Mouse (Mus musculus) heart, embryonic 11.5 days (tissue): ENCODE data around the gene Hmgcl. TPM values are rescaled to one million over a fixed set of nuclear protein-coding genes. Genes with fewer than 3 reads are reported as not detected.
A peak's percentile ranks its signal among the peaks of the same experiment; 100 is the strongest.
"Not testable (repeated sequence)": the region's sequence is repeated elsewhere in the genome, so short reads cannot be mapped to it uniquely, and the experiment has no call there.

Source experiments
- ATAC-seq: fragments of 200-750 bp; cut with Nextera tagmentation; replicated peaks from 2 replicates; pipeline ENCODE4 v1.8.0; 2017; ENCODE audit warnings: moderate library complexity; ENCODE audit not compliant: insufficient number of reproducible peaks, low FRiP score, low TSS enrichment
- H3K27ac ChIP-seq: fragments of 300-500 bp; sonication (generic); 2 replicates; pipeline ENCODE4 v1.5.1; 2014; ENCODE audit warnings: mild to moderate bottlenecking, low read depth, low read length
- H3K27me3 ChIP-seq: fragments of 300-500 bp; sonication (generic); 2 replicates; pipeline ENCODE4 v1.6.1; 2014; ENCODE audit warnings: mild to moderate bottlenecking, low read length, mixed read lengths; ENCODE audit not compliant: control insufficient read depth, insufficient read depth
- H3K36me3 ChIP-seq: fragments of 300-500 bp; sonication (generic); 2 replicates; pipeline ENCODE4 v1.6.1; 2014; ENCODE audit warnings: mild to moderate bottlenecking, low read length, moderate library complexity, mixed read lengths; ENCODE audit not compliant: control insufficient read depth, insufficient read depth
- H3K4me1 ChIP-seq: fragments of 300-500 bp; sonication (generic); 2 replicates; pipeline ENCODE4 v1.6.1; 2014; ENCODE audit warnings: low read length; ENCODE audit not compliant: control insufficient read depth, insufficient read depth
- H3K4me2 ChIP-seq: fragments of 300-500 bp; sonication (generic); 2 replicates; pipeline ENCODE4 v1.6.1; 2014; ENCODE audit warnings: mild to moderate bottlenecking, moderate library complexity
- H3K4me3 ChIP-seq: fragments of 300-500 bp; sonication (generic); 2 replicates; pipeline ENCODE4 v1.5.1; 2014; ENCODE audit warnings: low read depth, low read length
- H3K9ac ChIP-seq: fragments of 300-500 bp; sonication (generic); 2 replicates; pipeline ENCODE4 v1.6.1; 2014; ENCODE audit warnings: mild to moderate bottlenecking, low read depth, low read length, moderate library complexity
- H3K9me3 ChIP-seq: fragments of 300-500 bp; sonication (generic); replicated peaks from 2 replicates; pipeline ENCODE4 v1.6.1; 2016; ENCODE audit warnings: low read length; ENCODE audit not compliant: control insufficient read depth
- whole genome bisulfite sequencing: fragments of 180-500 bp; shearing (Covaris S2); extraction: QIAGEN DNeasy Blood & Tissue Kit; methylation state at CpG from one replicate; pipeline ENCODE4 v1.1.7; 2014; ENCODE audit not compliant: insufficient replicate concordance; 5-methylcytosine and 5-hydroxymethylcytosine counted together
- polyA plus RNA-seq: library from polyadenylated mRNA; unstranded; fragments of >200 nt; fragmentation: Nextera tagmentation; extraction: Ambion mirVana; gene quantifications from 2 replicates; pipeline ENCODE4 v1.2.1, GENCODE M21; 2014

Gene Hmgcl
- polyA plus RNA-seq, 1 experiment from 2014 or later: 84.0 TPM

GRCm38 (mm10) chr4:135929828-135930227 is 16.4 kb upstream of the Hmgcl start:
- no peak overlapping the region for H3K4me3 ChIP-seq
- H3K9ac ChIP-seq: no peak overlapping the region
- H3K27ac ChIP-seq: no peak overlapping the region
- no peak overlapping the region for H3K4me2 ChIP-seq
- WGBS: 86% methylated on average over 9 of the region's 9 CpGs
- H3K36me3 ChIP-seq: no peaks in the 10 kb centered on the region
- peaks cover 2% of the 10 kb centered on the region; the same call in 1 of the 2 replicates for H3K4me1 ChIP-seq
- no peaks in the 10 kb centered on the region for H3K9me3 ChIP-seq
- H3K27me3 ChIP-seq: no peaks in the 10 kb centered on the region
- no peak for ATAC-seq

- WGBS: 91% methylated on average over 8 of the region's 8 CpGs
- Histone ChIP-seq H3K4me2 (no peak overlapping the region), H3K27me3 (no peaks in the 10 kb centered on the region), H3K9ac (no peak overlapping the region), H3K9me3 (no peaks in the 10 kb centered on the region), H3K36me3 (no peaks in the 10 kb centered on the region), H3K4me3 (no peak overlapping the region), H3K4me1 (peaks cover 3% of the 10 kb centered on the region; the same call in 1 of the 2 replicates), H3K27ac (no peak overlapping the region)
- ATAC-seq: no peak
These were observed 16.0 kb upstream of the Hmgcl start for GRCm38 (mm10) chr4:135930239-135930638.

DNA sequence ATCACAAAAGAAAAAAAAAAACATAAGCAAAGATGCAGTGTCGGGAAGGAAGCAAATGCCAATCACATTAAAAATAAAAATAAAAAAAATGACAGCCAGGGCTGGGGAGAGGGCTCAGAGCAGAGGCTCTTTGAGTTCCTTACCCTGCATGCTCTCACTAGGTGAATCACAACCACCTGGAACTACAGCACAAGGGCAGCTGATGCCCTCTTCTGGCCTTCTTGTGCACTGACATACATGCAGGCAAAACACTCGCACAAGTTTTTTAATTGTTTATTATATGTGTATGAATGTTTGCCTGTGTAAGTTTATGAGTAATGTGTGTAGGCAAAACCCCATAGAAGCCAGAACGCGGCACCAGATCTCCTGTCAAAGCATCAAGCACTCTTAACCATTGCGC is 14.4 kb upstream of the Hmgcl start:
- Histone ChIP-seq H3K4me2 (no peak overlapping the region), H3K36me3 (no peaks in the 10 kb centered on the region)

DNA sequence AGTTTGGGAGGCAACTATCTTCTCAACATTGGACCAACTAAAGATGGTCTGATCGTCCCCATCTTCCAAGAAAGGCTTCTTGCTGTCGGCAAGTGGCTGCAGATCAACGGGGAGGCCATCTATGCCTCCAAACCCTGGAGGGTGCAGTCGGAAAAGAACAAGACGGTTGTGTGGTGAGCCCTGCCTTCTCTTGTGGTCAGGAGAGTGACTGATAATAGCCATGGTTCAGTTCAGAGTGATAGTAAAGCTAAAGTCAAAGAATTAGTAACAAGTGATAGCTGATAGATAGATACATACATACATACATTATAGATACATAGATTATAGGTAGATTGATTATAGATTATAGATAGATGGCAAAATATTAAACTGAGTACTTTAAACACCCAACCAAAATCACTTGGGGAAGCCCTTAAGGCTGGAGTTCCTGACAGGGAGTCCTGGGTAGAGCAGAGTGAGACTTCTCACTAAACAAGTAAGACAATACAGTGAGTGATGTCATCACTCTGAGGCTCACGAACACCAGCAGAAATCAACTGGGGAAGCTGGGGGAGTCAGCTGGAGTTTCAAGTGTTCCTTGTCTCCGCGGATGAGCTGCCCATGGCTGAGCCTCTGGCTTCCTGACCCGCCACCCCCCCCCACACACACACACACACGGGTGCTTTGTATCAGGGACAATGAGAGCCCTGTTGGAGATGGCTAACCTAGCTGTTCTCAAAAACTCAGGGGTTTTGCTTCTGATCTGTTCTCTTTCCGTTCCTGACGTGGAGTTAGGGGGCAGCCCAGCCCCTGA is 11.3 kb upstream of the Hmgcl start:
- H3K4me1 ChIP-seq: peaks cover 4% of the 10 kb centered on the region; the same call in 1 of the 2 replicates
- H3K9me3 ChIP-seq: no peaks in the 10 kb centered on the region
- no peak overlapping the region for H3K4me2 ChIP-seq
- no peaks in the 10 kb centered on the region for H3K27me3 ChIP-seq
- 41% methylated on average over 12 of the region's 12 CpGs for WGBS
- H3K27ac ChIP-seq: peak overlapping the region; percentile 46; the same call in 1 of the 2 replicates
- H3K9ac ChIP-seq: no peak overlapping the region
- H3K36me3 ChIP-seq: 0 out of 2 replicates have a peak, but pooled peaks cover 6% of the 10 kb centered on the region
- H3K4me3 ChIP-seq: no peak overlapping the region
- ATAC-seq: no peak

More for the DNA sequence above, 14.4 kb upstream of the Hmgcl start:
- no peak overlapping the region for H3K4me3 ChIP-seq
- H3K27ac ChIP-seq: no peak overlapping the region
- H3K9ac ChIP-seq: no peak overlapping the region
- no peak for ATAC-seq
- H3K9me3 ChIP-seq: no peaks in the 10 kb centered on the region
- H3K4me1 ChIP-seq: peaks cover 4% of the 10 kb centered on the region; the same call in 1 of the 2 replicates
- 62% methylated on average over 5 of the region's 5 CpGs for WGBS
- no peaks in the 10 kb centered on the region for H3K27me3 ChIP-seq

GRCm38 (mm10) chr4:135935502-135935901 is 10.7 kb upstream of the Hmgcl start:
- 59% methylated on average over 5 of the region's 5 CpGs for WGBS
- no peak overlapping the region for H3K4me2 ChIP-seq
- H3K4me3 ChIP-seq: no peak overlapping the region
- H3K27ac ChIP-seq: peak overlapping the region; percentile 46; the same call in 1 of the 2 replicates
- H3K4me1 ChIP-seq: peaks cover 4% of the 10 kb centered on the region; the same call in 1 of the 2 replicates
- no peaks in the 10 kb centered on the region for H3K9me3 ChIP-seq
- no peak for ATAC-seq
- no peaks in the 10 kb centered on the region for H3K27me3 ChIP-seq
- 0 out of 2 replicates have a peak, but pooled peaks cover 6% of the 10 kb centered on the region for H3K36me3 ChIP-seq
- no peak overlapping the region for H3K9ac ChIP-seq

GRCm38 (mm10) chr4:135938858-135939257 is 7.4 kb upstream of the Hmgcl start:
- no peak for ATAC-seq
- Histone ChIP-seq H3K9me3 (no peaks in the 10 kb centered on the region), H3K9ac (no peak overlapping the region), H3K4me3 (no peak overlapping the region), H3K27me3 (no peaks in the 10 kb centered on the region), H3K36me3 (peaks cover 10% of the 10 kb centered on the region; the same call in 1 of the 2 replicates), H3K27ac (no peak overlapping the region), H3K4me1 (peaks cover 4% of the 10 kb centered on the region), H3K4me2 (no peak overlapping the region)
- WGBS: 76% methylated on average over 7 of the region's 7 CpGs

- H3K9ac ChIP-seq, H3K4me2 ChIP-seq, H3K4me1 ChIP-seq, H3K27ac ChIP-seq, H3K4me3 ChIP-seq, ATAC-seq, H3K27me3 ChIP-seq, H3K9me3 ChIP-seq: not testable (repeated sequence)
- H3K36me3 ChIP-seq: peaks cover 10% of the 10 kb centered on the region; the same call in 1 of the 2 replicates
- WGBS: 75% methylated on average over 8 of the region's 8 CpGs
These were observed 5.2 kb upstream of the Hmgcl start for GRCm38 (mm10) chr4:135941026-135941425.

- WGBS: 60% methylated on average over 6 of the region's 6 CpGs
- no peak overlapping the region for H3K27ac ChIP-seq
- no peak for ATAC-seq
- H3K36me3 ChIP-seq: peaks cover 10% of the 10 kb centered on the region; the same call in 1 of the 2 replicates
- no peak overlapping the region for H3K4me2 ChIP-seq
- H3K27me3 ChIP-seq: no peaks in the 10 kb centered on the region
- no peak overlapping the region for H3K4me3 ChIP-seq
- H3K4me1 ChIP-seq: peaks cover 4% of the 10 kb centered on the region
- H3K9me3 ChIP-seq: no peaks in the 10 kb centered on the region
- H3K9ac ChIP-seq: no peak overlapping the region
These were observed 4.1 kb upstream of the Hmgcl start for GRCm38 (mm10) chr4:135942193-135942592.
